Mouse (Mus musculus): ENCODE measurements around the gene Zfyve19. TPM values are rescaled to one million over a fixed set of nuclear protein-coding genes. Genes with fewer than 3 reads are reported as not detected.

Gene Zfyve19
- total RNA-seq (2021): 10 to 100 TPM; 35.7 to 42.4 TPM
- long read RNA-seq, transcript Zfyve19-201 (11 exons, 2,008 nt): major isoform, 14 of 26 reads
- long read RNA-seq, partial matches to known transcripts: 2 of 26 reads
- long read RNA-seq, other reads (novel, unspliced or antisense): 10 of 26 reads

GRCm38 (mm10) chr2:119208344-119209175, at the start of gene Zfyve19, which contains the start of gene Dnajc17:
TSS of gene Zfyve19 (plus strand) at chr2:119208617.
TSS of gene Dnajc17 (minus strand) at chr2:119208795.
- DNase-seq (ENCODE audit: low spot score in 2 of 2): peak; percentile 97 to 99

- DNase-seq (ENCODE audit: low spot score in 2 of 2): no peak
These were observed 47.2 kb upstream of the Zfyve19 start for GRCm38 (mm10) chr2:119161247-119161646.

GRCm38 (mm10) chr2:119163135-119163534, 45.3 kb upstream of the Zfyve19 start:
- DNase-seq (ENCODE audit: low spot score in 2 of 2): no peak

- no peak for DNase-seq (ENCODE audit: low spot score in 2 of 2)
These were observed 44.4 kb upstream of the Zfyve19 start for GRCm38 (mm10) chr2:119163999-119164398.

GRCm38 (mm10) chr2:119165401-119165800, 43.0 kb upstream of the Zfyve19 start:
- DNase-seq (ENCODE audit: low spot score in 2 of 2): no peak

- peak in 1 of 2 experiments; percentile 29 for DNase-seq (ENCODE audit: low spot score in 2 of 2)
These were observed 41.2 kb upstream of the Zfyve19 start, which contains the start of gene Gchfr for GRCm38 (mm10) chr2:119166901-119167865. TSS of gene Gchfr (plus strand) at chr2:119167773.

- DNase-seq (ENCODE audit: low spot score in 2 of 2): no peak
These were observed 40.6 kb upstream of the Zfyve19 start for GRCm38 (mm10) chr2:119167866-119168256.

- no peak for DNase-seq (ENCODE audit: low spot score in 2 of 2)
These were observed 38.1 kb upstream of the Zfyve19 start for GRCm38 (mm10) chr2:119170282-119170681.

GRCm38 (mm10) chr2:119171574-119171973, 36.8 kb upstream of the Zfyve19 start:
- DNase-seq (ENCODE audit: low spot score in 2 of 2): no peak

GRCm38 (mm10) chr2:119172446-119172845, 36.0 kb upstream of the Zfyve19 start:
- DNase-seq (ENCODE audit: low spot score in 2 of 2): no peak

GRCm38 (mm10) chr2:119172862-119173576, 35.4 kb upstream of the Zfyve19 start:
- peak in 1 of 2 experiments; percentile 32 for DNase-seq (ENCODE audit: low spot score in 2 of 2)

- DNase-seq (ENCODE audit: low spot score in 2 of 2): no peak
These were observed 34.3 kb upstream of the Zfyve19 start, which contains the start of gene Gm14137 for GRCm38 (mm10) chr2:119173991-119174651. TSS of gene Gm14137 (plus strand) at chr2:119174509.

- DNase-seq (ENCODE audit: low spot score in 2 of 2): no peak
These were observed 33.6 kb upstream of the Zfyve19 start for GRCm38 (mm10) chr2:119174866-119175265.

- no peak for DNase-seq (ENCODE audit: low spot score in 2 of 2)
These were observed 32.8 kb upstream of the Zfyve19 start for GRCm38 (mm10) chr2:119175614-119176013.

GRCm38 (mm10) chr2:119176761-119177160, 31.7 kb upstream of the Zfyve19 start:
- DNase-seq (ENCODE audit: low spot score in 2 of 2): no peak

GRCm38 (mm10) chr2:119177384-119177939, 31.0 kb upstream of the Zfyve19 start:
- no peak for DNase-seq (ENCODE audit: low spot score in 2 of 2)

GRCm38 (mm10) chr2:119182914-119183313, 25.5 kb upstream of the Zfyve19 start:
- no peak for DNase-seq (ENCODE audit: low spot score in 2 of 2)

- DNase-seq (ENCODE audit: low spot score in 2 of 2): peak; percentile 71 to 86
These were observed 19.2 kb upstream of the Zfyve19 start for GRCm38 (mm10) chr2:119189029-119189710.

GRCm38 (mm10) chr2:119190969-119191368, 17.4 kb upstream of the Zfyve19 start:
- DNase-seq (ENCODE audit: low spot score in 2 of 2): no peak
